Mouse (Mus musculus): ENCODE measurements around the gene Mpp4. TPM values are rescaled to one million over a fixed set of nuclear protein-coding genes. Genes with fewer than 3 reads are reported as not detected.

Gene Mpp4
- polyA plus RNA-seq, 1 experiment, result 0.51 TPM

- Histone ChIP-seq H3K36me3 (ENCODE audit: control insufficient read depth, insufficient read depth) (peaks cover 18% of the 10 kb centered on the region), H3K4me3 (ENCODE audit: insufficient read depth, poor library complexity, severe bottlenecking) (no peak overlapping the region), H3ac (ENCODE audit: control insufficient read depth, insufficient read length, low read depth) (no peak overlapping the region), H3K79me3 (ENCODE audit: low read depth) (no peaks in the 10 kb centered on the region), H3K79me2 (ENCODE audit: control insufficient read depth, insufficient read depth) (no peaks in the 10 kb centered on the region), H3K27me3 (ENCODE audit: control insufficient read depth, insufficient read depth, insufficient read length) (no peaks in the 10 kb centered on the region)
- no peak for TF ChIP-seq MAX (IDR thresholded peaks at IDR 0.05)
- TF ChIP-seq FOSL1 (IDR thresholded peaks at IDR 0.05; ENCODE audit: insufficient read depth, low read length, poor library complexity, severe bottlenecking), result no peak
- TF ChIP-seq CTCF (IDR thresholded peaks at IDR 0.05; ENCODE audit: control insufficient read depth, insufficient read depth, insufficient read length), result no peak
- TF ChIP-seq USF1 (IDR thresholded peaks at IDR 0.05; ENCODE audit: low read depth), result no peak
- TF ChIP-seq MYOG (IDR thresholded peaks at IDR 0.05; ENCODE audit: control insufficient read depth, extremely low read depth, insufficient read length), result no peak
- TF ChIP-seq CEBPB (IDR thresholded peaks at IDR 0.05; ENCODE audit: low read depth), result no peak
- TF ChIP-seq MYOD1 (IDR thresholded peaks at IDR 0.05; ENCODE audit: control insufficient read depth, insufficient read length, low read depth), result no peak
Measured at GRCm38 (mm10) chr1:59185410-59185809, 22.2 kb upstream of the Mpp4 start.

- Histone ChIP-seq H3K27me3 (ENCODE audit: control insufficient read depth, insufficient read depth, insufficient read length) (no peaks in the 10 kb centered on the region), H3K36me3 (ENCODE audit: control insufficient read depth, insufficient read depth) (peaks cover 18% of the 10 kb centered on the region), H3K79me3 (ENCODE audit: low read depth) (no peaks in the 10 kb centered on the region), H3K4me3 (ENCODE audit: insufficient read depth, poor library complexity, severe bottlenecking) (no peak overlapping the region), H3ac (ENCODE audit: control insufficient read depth, insufficient read length, low read depth) (no peak overlapping the region), H3K79me2 (ENCODE audit: control insufficient read depth, insufficient read depth) (no peaks in the 10 kb centered on the region)
- TF ChIP-seq FOSL1 (IDR thresholded peaks at IDR 0.05; ENCODE audit: insufficient read depth, low read length, poor library complexity, severe bottlenecking) (no peak), USF1 (IDR thresholded peaks at IDR 0.05; ENCODE audit: low read depth) (no peak), MAX (IDR thresholded peaks at IDR 0.05) (no peak), CTCF (IDR thresholded peaks at IDR 0.05; ENCODE audit: control insufficient read depth, insufficient read depth, insufficient read length) (no peak), CEBPB (IDR thresholded peaks at IDR 0.05; ENCODE audit: low read depth) (no peak), MYOD1 (IDR thresholded peaks at IDR 0.05; ENCODE audit: control insufficient read depth, insufficient read length, low read depth) (no peak), MYOG (IDR thresholded peaks at IDR 0.05; ENCODE audit: control insufficient read depth, extremely low read depth, insufficient read length) (no peak)
Measured at GRCm38 (mm10) chr1:59183045-59183444, 19.9 kb upstream of the Mpp4 start.

- no peak overlapping the region for H3ac ChIP-seq (ENCODE audit: control insufficient read depth, insufficient read length, low read depth)
- no peaks in the 10 kb centered on the region for H3K79me3 ChIP-seq (ENCODE audit: low read depth)
- TF ChIP-seq FOSL1 (IDR thresholded peaks at IDR 0.05; ENCODE audit: insufficient read depth, low read length, poor library complexity, severe bottlenecking) (no peak), MAX (IDR thresholded peaks at IDR 0.05) (no peak), USF1 (IDR thresholded peaks at IDR 0.05; ENCODE audit: low read depth) (no peak), MYOG (IDR thresholded peaks at IDR 0.05; ENCODE audit: control insufficient read depth, extremely low read depth, insufficient read length) (no peak)
- H3K79me2 ChIP-seq (ENCODE audit: control insufficient read depth, insufficient read depth), result no peaks in the 10 kb centered on the region
- peaks cover 18% of the 10 kb centered on the region for H3K36me3 ChIP-seq (ENCODE audit: control insufficient read depth, insufficient read depth)
- H3K4me3 ChIP-seq (ENCODE audit: insufficient read depth, poor library complexity, severe bottlenecking), result no peak overlapping the region
- no peaks in the 10 kb centered on the region for H3K27me3 ChIP-seq (ENCODE audit: control insufficient read depth, insufficient read depth, insufficient read length)
Measured at GRCm38 (mm10) chr1:59182373-59182772, 19.2 kb upstream of the Mpp4 start.

GRCm38 (mm10) chr1:59180003-59180402 is 16.8 kb upstream of the Mpp4 start:
- Histone ChIP-seq H3K4me3 (ENCODE audit: insufficient read depth, poor library complexity, severe bottlenecking) (no peak overlapping the region), H3K79me2 (ENCODE audit: control insufficient read depth, insufficient read depth) (no peaks in the 10 kb centered on the region), H3K27me3 (ENCODE audit: control insufficient read depth, insufficient read depth, insufficient read length) (no peaks in the 10 kb centered on the region), H3ac (ENCODE audit: control insufficient read depth, insufficient read length, low read depth) (no peak overlapping the region), H3K79me3 (ENCODE audit: low read depth) (no peaks in the 10 kb centered on the region), H3K36me3 (ENCODE audit: control insufficient read depth, insufficient read depth) (peaks cover 18% of the 10 kb centered on the region)
- TF ChIP-seq MYOD1 (IDR thresholded peaks at IDR 0.05; ENCODE audit: control insufficient read depth, insufficient read length, low read depth) (no peak), CEBPB (IDR thresholded peaks at IDR 0.05; ENCODE audit: low read depth) (no peak), MAX (IDR thresholded peaks at IDR 0.05) (no peak), MYOG (IDR thresholded peaks at IDR 0.05; ENCODE audit: control insufficient read depth, extremely low read depth, insufficient read length) (no peak), FOSL1 (IDR thresholded peaks at IDR 0.05; ENCODE audit: insufficient read depth, low read length, poor library complexity, severe bottlenecking) (no peak), CTCF (IDR thresholded peaks at IDR 0.05; ENCODE audit: control insufficient read depth, insufficient read depth, insufficient read length) (no peak), USF1 (IDR thresholded peaks at IDR 0.05; ENCODE audit: low read depth) (no peak)

- Histone ChIP-seq H3K79me3 (ENCODE audit: low read depth) (no peaks in the 10 kb centered on the region), H3K27me3 (ENCODE audit: control insufficient read depth, insufficient read depth, insufficient read length) (no peaks in the 10 kb centered on the region), H3K36me3 (ENCODE audit: control insufficient read depth, insufficient read depth) (peaks cover 15% of the 10 kb centered on the region), H3K4me3 (ENCODE audit: insufficient read depth, poor library complexity, severe bottlenecking) (no peak overlapping the region), H3ac (ENCODE audit: control insufficient read depth, insufficient read length, low read depth) (no peak overlapping the region), H3K79me2 (ENCODE audit: control insufficient read depth, insufficient read depth) (no peaks in the 10 kb centered on the region)
- TF ChIP-seq MYOD1 (IDR thresholded peaks at IDR 0.05; ENCODE audit: control insufficient read depth, insufficient read length, low read depth) (no peak), FOSL1 (IDR thresholded peaks at IDR 0.05; ENCODE audit: insufficient read depth, low read length, poor library complexity, severe bottlenecking) (no peak), MYOG (IDR thresholded peaks at IDR 0.05; ENCODE audit: control insufficient read depth, extremely low read depth, insufficient read length) (no peak), CTCF (IDR thresholded peaks at IDR 0.05; ENCODE audit: control insufficient read depth, insufficient read depth, insufficient read length) (no peak), CEBPB (IDR thresholded peaks at IDR 0.05; ENCODE audit: low read depth) (no peak), MAX (IDR thresholded peaks at IDR 0.05) (no peak), USF1 (IDR thresholded peaks at IDR 0.05; ENCODE audit: low read depth) (no peak)
Measured at GRCm38 (mm10) chr1:59178401-59178800, 15.2 kb upstream of the Mpp4 start.
